In genomic region chr4:141643118-141643855, GRCm38 (mm10) we compare ENCODE assay signal across 8 mouse cellular contexts. TPM values are rescaled to one million over a fixed set of nuclear protein-coding genes. Genes with fewer than 3 reads are reported as not detected.
DNase-seq lines count a peak whose midpoint lies in the region; ATAC-seq lines count a peak whose summit lies in the region.

No protein-coding gene starts in this region.

- no peaks in the 10 kb centered on the region for H3K9me3 ChIP-seq in forebrain, embryonic 14.5 days (replicated peaks; ENCODE audit: control insufficient read depth, low read length)

- 0 out of 2 replicates have a peak, but pooled peaks cover 6% of the 10 kb centered on the region for H3K4me1 ChIP-seq in forebrain, embryonic 14.5 days (ENCODE audit: control insufficient read depth, insufficient read depth, low read length)

- H3K36me3 ChIP-seq in forebrain, embryonic 14.5 days (ENCODE audit: control insufficient read depth, insufficient read depth, low read length): peaks cover 37% of the 10 kb centered on the region

- WGBS in forebrain, embryonic 14.5 days: 37% methylated on average over 7 of the region's 7 CpGs

- ATAC-seq in forebrain, embryonic 14.5 days: peak; percentile 81

- peak overlapping the region; percentile 25 for H3K9ac ChIP-seq in forebrain, embryonic 14.5 days (ENCODE audit: low read length)

- H3K4me2 ChIP-seq in forebrain, embryonic 14.5 days (ENCODE audit: low read length): no peak overlapping the region

- peak; percentile 75 for DNase-seq in retina, postnatal 1 day
- DNase-seq in retina, embryonic 14.5 days (ENCODE audit: low spot score): no peak
- peak; percentile 74 for DNase-seq in forebrain, embryonic 14.5 days (ENCODE audit: low spot score)
- DNase-seq in heart, postnatal 14 days: peak; percentile 74 to 84
- peak; percentile 40 to 67 for DNase-seq in layer of hippocampus, adult 18-20 months (ENCODE audit: low spot score in 2 of 2)
- DNase-seq in lung, postnatal 36 days: peak; percentile 82
- DNase-seq in yolk sac, embryonic 10.5 days (ENCODE audit: low spot score): no peak
- DNase-seq in thymus, postnatal 0 days (ENCODE audit: low spot score): no peak

- intact Hi-C loops in heart, postnatal 14 days (cut with DNase I): no loop called here

- H3K27ac ChIP-seq in forebrain, embryonic 14.5 days (ENCODE audit: low read depth, low read length): peak overlapping the region; percentile 78; the same call in 1 of the 2 replicates

- no peak overlapping the region for H3K4me3 ChIP-seq in forebrain, embryonic 14.5 days (ENCODE audit: low read depth, low read length)

- H3K27me3 ChIP-seq in forebrain, embryonic 14.5 days (replicated peaks; ENCODE audit: control insufficient read depth, insufficient read depth, low read length): no peaks in the 10 kb centered on the region

RNA-seq across cellular contexts. Expression of gene Slc25a34, which starts 19.7 kb away (rescaled TPM):
- 0.07 TPM in 1 of 2 replicates, not detected in the other for polyA plus RNA-seq in forebrain, embryonic 14.5 days (2014; fragmentation: Nextera tagmentation; extraction: Ambion mirVana)
- 100 to 1,000 TPM; 121 TPM for total RNA-seq in heart, postnatal 14 days (2021)
- 1 to 10 TPM; 4.1 to 4.2 TPM for total RNA-seq in layer of hippocampus, adult 18-20 months (2021)
- polyA plus RNA-seq in thymus, postnatal 0 days (2015; fragmentation: Nextera tagmentation; extraction: Ambion mirVana): 0.08 TPM in 1 of 2 replicates, not detected in the other

RNA-seq across cellular contexts. Expression of gene Plekhm2, which starts 21.4 kb away (rescaled TPM):
- polyA plus RNA-seq in forebrain, embryonic 14.5 days (2014; fragmentation: Nextera tagmentation; extraction: Ambion mirVana): 3.6 and 3.9 TPM in 2 replicates
- total RNA-seq in heart, postnatal 14 days (2021): 100 to 1,000 TPM; 101 to 103 TPM
- total RNA-seq in layer of hippocampus, adult 18-20 months (2021): 10 to 100 TPM; 81.2 to 81.3 TPM
- polyA plus RNA-seq in thymus, postnatal 0 days (2015; fragmentation: Nextera tagmentation; extraction: Ambion mirVana): 2.6 and 3.6 TPM in 2 replicates

RNA-seq across cellular contexts. Expression of gene Tmem82, which starts 24.9 kb away (rescaled TPM):
- polyA plus RNA-seq in forebrain, embryonic 14.5 days (2014; fragmentation: Nextera tagmentation; extraction: Ambion mirVana): 0.12 TPM in 1 of 2 replicates, not detected in the other
- total RNA-seq in heart, postnatal 14 days (2021): 10 to 100 TPM; 30.1 to 35.4 TPM
- total RNA-seq in layer of hippocampus, adult 18-20 months (2021): under 1 TPM; 0.32 to 0.51 TPM
- 0.23 and 0.33 TPM in 2 replicates for polyA plus RNA-seq in thymus, postnatal 0 days (2015; fragmentation: Nextera tagmentation; extraction: Ambion mirVana)

RNA-seq across cellular contexts. Expression of gene Fblim1, which starts 37.4 kb away (rescaled TPM):
- 15.1 and 19.7 TPM in 2 replicates for polyA plus RNA-seq in forebrain, embryonic 14.5 days (2014; fragmentation: Nextera tagmentation; extraction: Ambion mirVana)
- 100 to 1,000 TPM; 299 to 338 TPM for total RNA-seq in heart, postnatal 14 days (2021)
- total RNA-seq in layer of hippocampus, adult 18-20 months (2021): under 1 TPM; 0.61 to 0.74 TPM
- 2.4 and 3.9 TPM in 2 replicates for polyA plus RNA-seq in thymus, postnatal 0 days (2015; fragmentation: Nextera tagmentation; extraction: Ambion mirVana)

RNA-seq across cellular contexts. Expression of gene Rsc1a1, which starts 42.1 kb away (rescaled TPM):
- polyA plus RNA-seq in forebrain, embryonic 14.5 days (2014; fragmentation: Nextera tagmentation; extraction: Ambion mirVana): 2.5 TPM in 1 of 2 replicates, not detected in the other
- not detected for total RNA-seq in heart, postnatal 14 days (2021)
- total RNA-seq in layer of hippocampus, adult 18-20 months (2021): under 1 TPM in 1 of 2 experiments, not detected in 1; 0.25 TPM
- not detected in 2 replicates for polyA plus RNA-seq in thymus, postnatal 0 days (2015; fragmentation: Nextera tagmentation; extraction: Ambion mirVana)

Comparison
In these comparisons a context has a peak if more than half of its experiments do, and no peak if none do; other contexts are left out.
1. DNase-seq: peak in retina, postnatal 1 day (single experiment), forebrain, embryonic 14.5 days (single experiment), heart, postnatal 14 days (2 of 2), layer of hippocampus, adult 18-20 months (2 of 2) and lung, postnatal 36 days (single experiment); none in retina, embryonic 14.5 days (single experiment), yolk sac, embryonic 10.5 days (single experiment) and thymus, postnatal 0 days (single experiment).
2. RNA of gene Slc25a34, which starts 19.7 kb away (total RNA-seq): 121 TPM in heart, postnatal 14 days; 4.1 to 4.2 TPM in layer of hippocampus, adult 18-20 months; every median in the first group is over 10 times any median in the second.
3. RNA of gene Tmem82, which starts 24.9 kb away (total RNA-seq): 30.1 to 35.4 TPM in heart, postnatal 14 days; 0.32 to 0.51 TPM in layer of hippocampus, adult 18-20 months; every median in the first group is over 10 times any median in the second.